Mouse (Mus musculus): ENCODE measurements around the gene Lmx1a.

- TF ChIP-seq POLR2A (IDR thresholded peaks at IDR 0.05; ENCODE audit: insufficient read depth, low read length) (no peak), EP300 (IDR thresholded peaks at IDR 0.05; ENCODE audit: insufficient read depth, low read depth, low read length) (no peak), CTCF (IDR thresholded peaks at IDR 0.05; ENCODE audit: low read depth, low read length) (no peak)
These were observed 1.2 kb downstream of the Lmx1a start for GRCm38 (mm10) chr1:167690138-167690710.

Data from ES-Bruce4 (cell line).